Mouse (Mus musculus) megakaryocyte, embryonic 14.5 days (primary cell): ENCODE measurements around the gene Pfkfb4.

Source experiments
- FLI1 ChIP-seq: IDR thresholded peaks from 2 replicates; pipeline ENCODE4 v1.6.1; 2012; ENCODE audit warnings: low read length, inconsistent platforms, mixed read lengths
- GATA1 ChIP-seq: IDR thresholded peaks from 3 replicates; pipeline ENCODE4 v1.6.1; 2012; ENCODE audit warnings: mixed read lengths, low read length, inconsistent platforms, borderline replicate concordance

DNA sequence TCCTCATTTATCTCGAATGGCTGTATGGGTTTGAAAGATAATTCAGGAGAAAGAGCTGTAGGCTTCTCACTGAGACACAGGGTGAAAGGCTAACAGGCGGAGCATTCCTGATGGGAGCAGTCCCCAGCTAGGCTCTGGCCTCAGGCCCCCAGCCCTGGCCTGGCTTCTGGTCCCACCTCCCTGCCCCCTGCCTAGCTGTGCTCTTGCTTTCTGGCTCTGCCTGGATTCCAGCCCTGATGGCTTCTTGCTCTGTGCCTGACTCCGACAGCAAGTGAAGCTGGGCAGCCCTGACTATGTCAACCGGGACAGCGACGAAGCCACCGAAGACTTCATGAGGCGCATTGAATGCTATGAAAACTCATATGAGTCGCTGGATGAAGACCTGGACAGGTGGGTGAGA lies 16.5 kb downstream of the Pfkfb4 start:
- no peak for TF ChIP-seq FLI1
- TF ChIP-seq GATA1, result no peak
